Mouse (Mus musculus): ENCODE measurements around the gene Ccdc124.

DNA sequence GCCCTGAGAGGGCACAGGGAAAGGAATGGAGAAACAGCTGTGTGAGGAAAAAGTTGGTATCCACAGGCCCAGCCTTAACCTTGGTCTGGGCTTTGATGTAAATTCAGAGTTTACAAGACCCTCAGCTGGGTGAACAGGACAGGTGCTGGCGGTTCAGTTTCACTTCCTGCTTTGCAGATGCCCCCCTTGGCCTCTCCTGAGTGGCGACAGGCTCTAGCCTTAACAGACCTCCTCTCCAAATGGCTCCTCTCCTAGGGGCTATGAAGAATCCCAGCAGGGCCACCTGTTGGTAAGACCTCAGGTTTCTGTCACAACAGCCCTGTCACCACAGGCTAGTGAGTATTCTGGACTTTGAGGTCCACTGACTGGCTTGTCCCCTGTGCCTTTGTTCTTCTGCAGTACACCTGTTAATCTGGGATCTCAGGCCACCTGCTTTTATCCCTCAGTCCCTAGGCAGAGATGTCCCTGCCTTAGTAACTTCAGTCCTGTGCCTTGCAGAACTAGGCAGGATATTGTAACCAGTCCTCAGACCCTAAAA is 25.0 kb upstream of the Ccdc124 start:
- TF ChIP-seq CTCF (IDR thresholded peaks at IDR 0.05; ENCODE audit: borderline replicate concordance, control insufficient read depth, extremely low read depth, insufficient read depth, low read length, poor library complexity), result no peak
- no peak for TF ChIP-seq POLR2A (IDR thresholded peaks at IDR 0.05; ENCODE audit: control insufficient read depth, extremely low read depth, insufficient read depth, low read length, poor library complexity)
